Mouse (Mus musculus) layer of hippocampus, postnatal 36 days (tissue): ENCODE results near the gene Rere. TPM values are rescaled to one million over a fixed set of nuclear protein-coding genes. Genes with fewer than 3 reads are reported as not detected.
"Not testable (repeated sequence)": the region's sequence is repeated elsewhere in the genome, so short reads cannot be mapped to it uniquely, and the experiment has no call there.

Source experiments
- DNase-seq, 2 experiments: peaks; one replicate each; pipeline ENCODE4 v3.0.0; 2022
- total RNA-seq, 2 experiments: library from RNA; stranded (reverse); gene quantifications; 2 replicates each; pipeline ENCODE4 v1.2.3; 2021

The Rere gene
- total RNA-seq, 2 experiments from 2014 or later = 114 to 152 TPM

DNA sequence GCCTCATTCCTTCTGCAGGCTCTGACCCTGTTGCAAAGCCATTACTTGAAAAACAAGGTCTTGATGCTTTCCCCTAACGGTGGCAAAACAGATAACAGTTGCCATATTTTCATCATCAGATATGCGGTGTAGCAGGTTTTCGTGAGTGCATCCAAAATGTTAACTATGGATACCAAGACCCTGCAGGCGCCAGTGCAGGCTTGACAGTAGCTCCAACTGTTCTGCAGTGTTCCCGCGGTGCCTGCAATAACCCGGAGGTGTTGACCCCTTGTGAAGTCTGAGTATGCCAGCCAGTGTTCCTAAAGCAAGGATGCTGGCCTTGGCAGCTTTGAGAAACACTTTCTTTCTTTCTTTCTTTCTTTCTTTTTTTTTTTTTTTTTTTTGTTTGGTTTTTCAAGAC, 26.3 kb upstream of the Rere start:
- no peak for DNase-seq

DNA sequence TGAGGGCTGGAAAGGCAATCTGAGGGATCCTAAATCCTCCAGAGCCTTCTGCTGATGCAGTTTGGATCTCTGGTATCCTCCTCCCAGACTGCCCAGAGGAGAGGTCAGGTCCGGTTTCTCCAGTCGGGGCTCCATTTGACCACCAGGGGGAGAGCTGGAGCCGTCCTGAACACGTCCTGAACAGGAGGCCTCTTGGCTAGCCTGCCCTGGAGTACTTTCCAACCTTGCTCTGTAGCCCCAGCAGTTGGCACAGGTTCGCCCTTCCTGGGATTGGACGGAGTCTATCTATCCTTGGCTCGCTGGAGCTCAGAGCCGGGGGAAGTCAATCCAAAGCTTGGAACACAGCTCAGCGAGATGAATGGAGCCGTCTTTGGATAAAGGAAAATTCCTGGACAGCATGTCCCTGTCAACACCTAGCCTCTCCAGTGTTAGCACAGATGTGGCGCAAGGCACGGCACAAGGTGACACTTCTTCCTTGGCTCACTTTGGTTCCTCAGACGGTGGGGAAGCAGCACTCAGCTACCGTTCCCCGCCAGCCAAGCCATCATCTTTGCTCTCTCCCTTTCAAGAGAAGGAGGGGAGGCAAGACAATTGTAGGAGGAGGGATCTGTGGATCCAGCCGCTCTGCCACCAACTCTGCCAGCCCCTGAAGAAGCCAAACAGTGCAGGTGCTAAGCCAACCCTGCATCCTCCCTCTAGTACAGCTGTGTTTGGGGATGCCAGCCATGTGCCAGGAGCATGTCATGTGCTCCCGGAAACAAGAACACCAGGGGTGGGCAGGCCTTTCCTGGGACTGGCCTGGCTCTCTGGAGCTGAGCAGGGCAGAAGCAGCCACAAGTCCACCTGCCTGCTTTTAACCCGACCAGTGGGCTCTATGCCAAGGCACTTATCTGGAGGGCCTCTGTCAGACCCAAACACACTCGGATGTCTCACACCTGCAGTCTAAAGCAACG, 23.9 kb upstream of the Rere start:
- peak; percentile 70 to 74 for DNase-seq

DNA sequence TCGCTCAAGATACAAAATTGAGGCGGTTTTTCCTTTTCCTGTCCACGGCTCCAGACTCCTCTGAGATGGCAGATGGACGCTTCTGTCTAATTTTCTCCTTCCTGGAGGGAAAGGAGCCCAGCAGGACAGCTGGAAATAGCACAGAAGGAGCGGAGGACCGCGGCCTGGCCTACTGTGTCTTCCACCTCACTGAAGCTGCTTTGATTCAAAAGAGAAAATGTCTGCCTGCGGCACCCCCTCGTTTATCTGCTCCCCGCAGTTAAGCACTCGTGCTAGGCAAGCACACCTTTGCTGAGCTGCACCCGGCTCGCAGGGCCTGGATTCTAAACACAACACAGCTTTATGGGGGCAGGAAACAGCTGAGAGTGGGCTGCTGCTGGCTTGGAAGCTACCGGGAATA, 23.1 kb upstream of the Rere start:
- peak in 1 of 2 experiments; percentile 45 for DNase-seq

DNA sequence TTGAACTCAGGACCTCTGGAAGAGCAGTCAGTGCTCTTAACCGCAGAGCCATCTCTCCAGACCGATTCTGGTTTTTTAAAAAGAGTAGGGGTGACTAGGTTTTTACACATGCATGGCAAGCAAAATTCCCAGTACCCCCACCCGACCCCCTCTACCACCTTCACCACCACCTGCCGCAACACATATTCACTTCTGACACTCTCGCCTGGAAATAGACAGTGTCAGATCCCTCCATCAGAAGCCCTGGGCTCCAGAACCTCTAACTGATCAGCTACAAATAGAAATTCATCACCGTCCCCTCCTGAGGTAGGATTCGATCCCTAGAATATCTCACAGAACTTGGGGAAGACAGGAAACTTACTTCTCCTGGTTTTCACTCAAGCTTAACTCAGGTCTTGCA, 21.9 kb upstream of the Rere start:
- no peak for DNase-seq

DNA sequence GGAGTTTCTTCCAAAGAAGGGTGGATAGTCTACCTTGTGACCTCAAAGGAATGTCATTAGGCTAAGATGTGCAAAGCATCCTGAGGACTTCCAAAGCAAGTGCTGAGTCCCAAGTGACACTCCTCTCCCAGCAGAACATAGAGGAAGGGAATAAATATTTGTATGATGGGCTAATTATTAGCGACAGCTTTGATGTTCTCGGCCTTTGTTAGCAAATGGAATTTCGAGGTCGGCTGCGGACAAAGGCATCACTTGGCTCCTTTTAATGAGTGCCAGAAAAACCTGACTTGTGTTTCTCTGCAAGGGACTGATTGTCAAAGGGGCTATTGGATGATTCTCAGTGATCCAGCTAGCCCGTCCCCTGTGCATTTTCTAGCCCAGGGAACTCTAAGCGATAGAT, 21.3 kb upstream of the Rere start:
- no peak for DNase-seq

DNA sequence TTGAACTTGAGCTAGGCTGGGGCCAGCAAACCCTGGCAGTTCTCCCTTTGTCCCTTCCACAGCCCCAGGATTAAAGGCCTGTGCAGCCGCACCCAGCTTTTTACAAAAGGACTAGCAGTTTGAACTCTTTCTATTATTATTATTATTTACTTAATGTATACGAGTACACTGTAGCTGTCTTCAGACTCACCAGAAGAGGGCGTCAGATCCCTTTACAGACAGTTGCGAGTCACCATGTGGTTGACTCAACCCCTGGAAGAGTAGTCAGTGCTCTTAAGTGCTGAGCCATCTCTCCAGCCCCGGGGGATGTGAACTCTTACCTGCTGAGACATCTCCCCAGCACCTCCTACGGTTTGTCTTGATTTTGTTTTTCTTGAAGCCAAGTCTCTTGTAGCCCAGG, 20.7 kb upstream of the Rere start:
- no peak for DNase-seq

DNA sequence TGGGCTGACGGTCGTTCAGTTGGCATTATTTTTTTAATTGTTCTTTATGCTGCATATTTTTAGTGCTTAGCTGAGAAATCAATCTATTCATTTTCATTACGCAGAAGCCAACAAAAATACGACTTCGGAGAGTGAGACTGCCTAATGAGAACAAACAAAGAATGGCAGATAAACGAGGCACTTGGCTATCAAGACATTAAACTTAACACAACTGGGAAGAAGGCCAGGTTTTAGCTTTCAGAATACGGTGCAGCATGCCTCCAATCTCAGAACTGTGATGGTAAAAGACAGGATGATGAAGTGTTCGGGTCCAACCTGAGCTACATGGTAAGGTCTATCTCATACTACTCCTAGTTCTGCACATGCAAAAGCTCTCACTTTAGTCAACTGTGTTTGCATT, 19.1 kb upstream of the Rere start:
- no peak for DNase-seq

DNA sequence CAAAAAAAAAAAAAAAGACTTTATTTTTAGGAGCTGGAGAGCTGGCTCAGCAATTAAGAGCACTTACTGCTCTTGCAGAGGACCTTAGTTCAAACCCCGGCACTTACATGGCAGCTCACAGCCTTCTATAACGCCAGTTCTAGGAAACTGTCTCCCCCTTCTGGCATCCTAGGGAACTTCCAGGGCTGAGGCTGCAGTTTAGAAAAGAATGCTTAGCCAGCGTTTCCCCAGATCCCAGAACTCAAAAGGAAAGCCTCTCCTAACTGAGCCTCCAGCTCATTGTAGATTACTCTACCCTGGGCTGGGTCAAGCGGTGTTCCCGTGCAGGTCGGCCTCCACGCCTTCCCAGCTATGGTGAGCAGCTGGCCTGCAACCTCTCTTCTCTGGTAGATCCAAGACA, 16.5 kb upstream of the Rere start:
- no peak for DNase-seq

DNA sequence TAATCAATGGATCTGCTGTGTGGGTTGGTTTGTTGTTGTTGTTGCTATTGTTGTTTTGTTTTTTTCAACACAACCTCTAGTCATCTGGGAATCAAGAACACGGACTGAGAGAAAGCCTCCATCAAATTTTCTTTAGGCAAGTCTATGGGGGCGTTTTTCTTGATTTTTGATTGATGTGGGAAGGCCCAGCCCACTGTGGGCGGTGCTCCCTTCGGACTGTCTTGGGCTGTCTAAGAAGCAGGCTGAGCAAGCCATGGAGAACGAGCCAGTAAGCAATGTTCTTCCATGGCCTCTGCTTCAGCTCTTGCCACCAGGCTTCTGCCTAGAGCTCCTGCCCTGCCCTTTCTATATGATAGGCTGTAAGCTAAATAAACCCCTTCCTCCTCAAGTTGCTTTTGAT, 16.0 kb upstream of the Rere start:
- DNase-seq = no peak

DNA sequence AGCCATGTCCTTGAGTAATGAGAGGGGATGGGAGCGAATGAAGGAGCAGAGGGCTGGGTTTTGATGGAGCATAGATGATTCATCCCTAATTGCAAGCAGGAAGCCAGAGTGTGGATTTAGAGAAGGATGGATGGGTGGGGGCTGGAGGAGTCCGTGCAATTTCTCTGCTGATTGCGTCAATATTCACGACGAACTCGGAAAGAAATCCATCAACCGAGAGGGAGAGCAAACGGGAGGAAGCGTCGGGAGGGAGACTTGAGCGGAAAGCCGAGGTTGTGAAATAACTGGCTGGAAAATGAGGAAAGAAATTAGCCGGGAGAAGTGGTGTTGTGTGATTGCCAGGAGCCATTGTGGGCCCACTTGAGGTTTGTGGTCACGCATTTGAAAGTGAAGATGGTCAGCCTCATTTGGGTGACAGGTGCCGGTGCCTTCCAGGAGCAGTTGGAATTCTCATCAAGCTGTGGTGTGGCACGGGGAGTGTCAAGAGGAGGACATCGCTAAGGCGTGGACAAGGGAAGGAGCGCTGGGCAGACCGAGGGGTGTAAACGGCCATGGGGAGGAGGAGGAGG, 14.7 kb upstream of the Rere start:
- DNase-seq = no peak

DNA sequence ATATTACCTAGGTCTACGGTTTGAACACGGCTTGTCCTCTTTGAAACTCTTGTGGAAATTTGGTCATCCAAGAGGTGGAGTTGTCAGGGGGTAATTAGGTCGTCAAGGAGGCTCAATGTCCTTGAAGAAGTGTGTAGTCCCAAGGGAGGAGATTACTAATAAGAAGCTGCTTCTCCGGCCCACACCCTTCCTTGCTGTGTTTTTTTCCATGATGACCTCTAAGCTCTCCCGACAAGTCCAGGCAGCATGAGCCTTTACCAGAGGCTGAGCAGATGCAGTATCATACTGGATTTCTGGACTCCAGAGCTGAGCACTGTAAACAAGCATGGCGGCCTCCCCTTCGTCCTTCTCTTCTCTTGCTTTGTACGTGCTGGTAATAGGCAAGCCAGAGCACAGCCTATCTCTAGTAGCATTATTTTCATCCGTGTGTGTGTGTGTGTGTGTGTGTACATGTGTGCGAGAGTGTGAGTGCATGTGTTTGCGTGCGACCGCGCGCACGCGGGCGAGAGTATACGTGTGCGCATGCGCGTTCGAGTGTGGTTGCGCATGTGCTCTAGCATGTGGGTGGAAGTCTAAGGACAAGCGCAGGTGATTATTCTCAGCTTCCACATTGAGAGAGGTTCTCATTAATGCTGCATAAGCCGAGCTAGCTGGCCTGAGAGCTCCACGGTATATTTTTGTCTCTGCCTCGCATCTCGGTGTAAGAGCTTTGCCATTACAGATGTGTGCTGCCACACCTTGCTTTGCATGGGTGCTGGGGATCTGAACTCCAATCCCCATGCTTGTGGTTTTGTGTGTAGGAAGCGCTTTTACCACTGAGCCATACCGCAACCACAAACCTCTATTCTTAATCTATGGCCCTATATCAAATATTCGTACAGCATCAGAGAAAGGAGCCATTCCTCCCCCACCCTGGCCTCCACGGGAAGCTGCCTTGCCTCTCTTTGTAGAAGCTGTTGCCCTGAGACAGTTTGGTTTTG, 12.5 kb upstream of the Rere start:
- DNase-seq = no peak

DNA sequence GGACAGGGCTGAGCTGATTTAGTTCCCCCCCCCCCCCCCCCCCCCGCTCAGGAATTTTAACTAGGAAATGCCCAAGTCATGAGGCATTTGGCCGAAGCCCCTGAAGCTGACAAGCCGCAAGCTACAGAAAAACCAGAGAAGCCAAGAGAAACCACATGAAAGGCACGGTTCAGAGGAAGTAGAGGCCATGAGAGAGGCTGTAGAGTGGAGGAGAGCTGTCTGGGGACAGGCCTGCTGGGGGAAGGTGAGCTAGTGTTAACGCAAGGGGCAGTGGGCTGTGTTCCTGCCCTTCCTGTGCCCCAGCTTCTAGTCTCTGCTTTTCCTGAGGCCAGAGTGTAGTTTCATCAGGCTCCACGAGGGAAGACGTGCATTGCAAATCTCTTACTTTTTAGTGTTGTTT, 11.8 kb upstream of the Rere start:
- DNase-seq = no peak

DNA sequence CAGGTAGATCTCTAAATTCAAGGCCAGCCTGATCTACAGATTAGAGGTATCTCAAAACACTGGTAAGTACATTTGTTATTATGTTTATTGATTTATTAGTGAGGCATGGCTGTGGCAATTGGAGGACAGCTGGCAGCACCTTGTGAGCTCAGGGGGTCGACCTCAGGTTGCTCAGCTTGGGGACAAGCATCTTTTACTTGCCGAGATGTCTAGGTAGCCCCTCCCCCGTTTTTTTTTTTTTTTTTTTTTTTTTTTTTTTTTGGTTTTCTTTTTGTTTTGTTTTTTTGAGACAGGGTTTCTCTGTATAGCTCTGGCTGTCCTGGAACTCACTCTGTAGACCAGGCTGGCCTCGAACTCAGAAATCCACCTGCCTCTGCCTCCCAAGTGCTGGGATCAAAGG, 10.7 kb upstream of the Rere start:
- DNase-seq = not testable (repeated sequence)

DNA sequence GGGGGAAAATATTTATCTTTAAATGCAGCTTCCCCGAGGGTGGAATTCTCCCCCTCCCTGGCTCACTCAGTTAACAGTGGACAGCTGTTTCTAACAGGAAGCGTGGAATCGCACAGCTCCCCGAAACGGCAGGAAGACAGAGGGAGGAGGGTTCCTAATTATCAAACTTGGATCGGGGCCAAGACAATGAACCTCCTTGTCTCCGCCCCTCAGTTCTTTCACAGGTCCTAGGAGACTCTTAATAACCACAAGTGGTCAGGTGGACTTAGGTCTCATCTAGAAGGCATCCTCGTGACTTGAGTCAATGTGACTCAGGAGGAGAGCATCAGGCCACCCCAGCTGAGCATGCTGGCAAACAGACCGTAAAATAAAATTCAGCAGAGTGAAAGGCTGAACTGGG, 8.7 kb upstream of the Rere start:
- DNase-seq = peak; percentile 36 to 50

DNA sequence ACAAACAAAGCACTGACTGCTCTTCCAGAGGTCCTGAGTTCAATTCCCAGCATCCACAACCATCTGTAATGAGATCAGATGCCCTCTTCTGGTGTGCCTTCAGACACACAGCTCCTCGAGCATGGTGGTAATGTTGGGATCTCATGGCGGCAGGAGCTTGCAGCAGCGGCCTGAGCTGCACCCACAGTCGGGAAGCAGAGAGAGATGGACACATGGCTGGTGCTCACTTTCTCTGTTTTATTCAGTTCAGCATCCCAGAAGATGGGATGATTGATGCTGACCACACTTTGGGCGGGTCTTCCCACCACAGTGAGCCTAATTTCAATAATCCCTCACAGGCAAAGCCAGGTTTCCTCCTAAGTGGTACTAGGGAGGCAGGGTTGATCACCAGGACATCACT, 5.9 kb upstream of the Rere start:
- DNase-seq = no peak

DNA sequence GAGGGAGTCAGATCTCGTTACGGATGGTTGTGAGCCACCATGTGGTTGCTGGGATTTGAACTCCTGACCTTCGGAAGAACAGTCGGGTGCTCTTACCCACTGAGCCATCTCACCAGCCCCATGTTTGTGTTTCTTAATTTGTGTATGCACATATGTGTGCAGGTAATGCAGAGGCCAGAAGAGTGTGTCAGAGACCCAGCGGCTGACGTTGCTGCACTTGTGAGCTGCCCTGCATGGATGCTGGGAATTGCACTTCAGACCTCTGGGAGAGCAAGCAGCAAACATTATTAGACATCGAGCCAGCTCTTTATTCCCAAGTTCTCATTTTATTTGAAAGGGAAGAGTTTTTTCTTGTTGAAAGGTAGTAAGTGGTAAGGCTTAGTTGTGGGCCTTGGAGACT, 2.1 kb upstream of the Rere start:
- DNase-seq = not testable (repeated sequence)

DNA sequence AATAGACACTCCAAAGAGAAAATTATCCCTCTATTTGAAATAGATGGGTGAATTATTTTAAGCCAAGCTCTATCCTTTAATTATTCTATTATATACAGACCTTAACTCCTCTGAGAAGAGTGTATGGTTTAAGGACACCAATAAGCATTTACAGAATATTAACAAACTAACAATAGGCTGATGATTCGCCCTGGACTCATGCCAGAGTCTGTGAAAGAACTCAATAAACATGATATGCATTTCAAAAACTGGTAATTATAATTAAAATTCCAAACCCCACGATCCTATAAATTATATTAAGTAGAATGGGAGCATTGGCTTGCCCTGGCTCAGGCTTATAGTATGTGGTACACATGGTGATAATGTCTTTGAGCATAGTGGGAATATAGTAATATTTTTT, 1.4 kb upstream of the Rere start:
- DNase-seq = no peak

DNA sequence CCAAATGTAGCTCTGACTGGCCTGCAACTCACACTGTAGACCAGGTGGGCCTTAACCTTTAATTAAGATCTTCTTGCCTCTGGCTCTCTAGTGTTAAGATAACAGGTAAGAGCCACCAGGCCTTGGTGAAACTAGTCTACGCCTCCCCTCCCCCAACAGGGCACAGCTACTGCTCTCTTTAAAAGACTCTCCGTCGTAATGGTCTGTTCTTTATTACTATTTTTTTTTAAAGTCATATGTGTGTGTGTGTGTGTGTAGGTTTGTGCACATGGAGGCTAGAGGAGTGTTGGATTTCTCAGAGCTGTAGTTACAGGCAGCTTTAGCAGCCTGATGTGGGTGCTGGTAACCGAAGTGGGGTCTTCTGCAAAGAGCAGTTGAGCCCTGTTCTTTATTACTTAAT, 987 bp upstream of the Rere start:
- no peak for DNase-seq

DNA sequence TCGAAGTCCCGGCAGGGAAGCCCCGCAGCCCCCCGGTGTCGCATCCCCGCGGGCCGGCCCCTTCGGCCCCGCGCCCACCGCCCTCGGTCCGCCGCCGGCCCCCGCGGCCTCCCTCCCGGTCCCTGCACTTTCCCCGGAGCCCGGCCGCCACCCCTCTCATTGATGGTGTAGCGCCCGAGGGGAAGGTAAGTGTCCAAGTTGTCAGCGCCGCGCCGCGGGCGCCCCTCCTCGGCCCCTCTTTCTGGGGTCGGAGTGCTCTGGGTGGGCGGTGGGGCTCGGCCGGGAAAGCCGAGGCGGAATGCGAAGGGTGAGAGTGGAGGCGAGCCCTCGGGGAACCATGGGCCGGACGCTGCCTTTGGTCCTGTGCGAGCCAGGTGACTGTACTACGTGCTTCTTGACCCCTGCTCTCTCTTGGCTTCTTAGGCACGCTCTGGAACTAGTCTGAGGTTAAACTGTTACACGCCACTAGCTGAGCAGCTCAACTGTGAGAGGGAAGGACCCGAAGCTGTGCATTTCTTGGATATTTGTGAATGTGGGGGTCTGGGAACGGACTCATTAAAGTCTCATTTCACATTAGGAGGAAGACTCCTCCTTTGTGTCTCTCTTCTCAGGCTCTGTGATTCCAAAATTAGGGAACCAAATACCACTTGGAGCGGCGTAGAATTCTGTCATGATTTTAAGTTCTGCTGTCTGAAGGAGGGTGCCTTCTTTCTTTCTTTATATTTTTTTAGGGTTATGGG, 615 bp downstream of the Rere start:
- DNase-seq = peak; percentile 26 to 30

DNA sequence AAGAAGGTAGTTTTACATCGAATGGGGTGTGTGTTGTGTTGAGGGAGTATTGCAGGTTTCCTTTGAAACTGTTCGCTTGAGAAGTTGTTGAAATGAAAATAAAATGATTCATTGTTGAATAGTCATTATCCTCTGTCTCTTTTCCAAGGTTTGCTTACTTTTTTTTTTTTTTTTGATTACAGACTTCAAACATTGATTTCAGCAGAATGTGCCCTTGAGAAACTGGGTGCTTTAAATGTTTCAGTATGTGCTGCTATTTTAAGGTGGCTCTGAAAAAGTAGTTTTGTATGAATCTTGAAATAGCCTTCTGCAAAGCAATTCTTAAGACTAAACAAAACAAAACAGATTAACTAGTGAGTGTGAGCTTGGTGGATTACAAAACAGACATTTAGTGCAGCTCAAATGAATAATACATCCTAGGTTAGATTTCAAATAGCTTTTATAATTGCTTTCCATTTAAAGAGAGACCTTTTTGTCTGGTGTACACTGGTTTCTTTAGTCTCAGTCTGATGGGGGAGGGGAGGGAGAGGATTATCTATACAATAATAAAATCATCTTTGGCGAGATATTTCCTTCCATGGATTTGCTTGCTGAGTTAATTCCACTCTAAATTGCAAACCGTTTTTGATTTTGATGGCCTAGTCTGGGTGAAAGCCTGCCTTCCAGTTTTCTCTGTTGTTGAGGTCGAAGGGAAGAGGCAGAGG, 1.3 kb downstream of the Rere start:
- DNase-seq = no peak

DNA sequence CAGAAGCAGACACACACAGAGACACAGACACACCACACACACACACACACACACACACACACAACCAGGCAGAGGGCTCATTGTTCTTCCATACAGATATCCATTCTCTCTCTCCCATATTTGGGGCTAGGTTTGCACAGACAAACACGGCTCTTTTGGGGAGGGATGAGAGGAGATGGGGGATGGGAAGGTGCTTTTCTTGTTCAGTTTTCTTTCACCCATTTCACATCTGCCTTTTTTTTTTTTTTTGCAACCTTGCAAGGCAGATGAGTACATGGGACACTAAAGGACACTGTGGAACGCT, 1.8 kb downstream of the Rere start:
- no peak for DNase-seq

DNA sequence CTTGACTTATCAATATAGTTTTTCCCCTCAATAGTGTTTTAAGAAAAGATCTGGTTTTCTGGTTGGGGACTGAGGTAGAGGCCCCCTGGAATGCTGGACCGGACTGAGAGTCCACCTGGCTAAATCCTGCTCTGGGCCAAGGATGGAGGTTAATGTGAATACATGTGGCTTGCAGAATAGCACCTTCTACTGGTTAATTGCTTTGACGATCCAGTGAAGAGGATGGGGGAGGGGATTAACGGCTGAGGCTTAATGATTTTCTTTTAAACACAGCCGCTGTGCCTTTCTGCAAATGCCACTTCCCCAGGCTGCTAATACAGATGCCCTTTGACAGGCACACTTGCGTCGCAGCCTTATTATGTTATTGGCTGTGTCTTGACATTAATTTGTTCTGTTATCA, 2.5 kb downstream of the Rere start:
- peak in 1 of 2 experiments; percentile 24 for DNase-seq
